Mouse (Mus musculus): ENCODE measurements around the gene Fhl3.
"Not testable (repeated sequence)": the region's sequence is repeated elsewhere in the genome, so short reads cannot be mapped to it uniquely, and the experiment has no call there.

Fhl3 gene

DNA sequence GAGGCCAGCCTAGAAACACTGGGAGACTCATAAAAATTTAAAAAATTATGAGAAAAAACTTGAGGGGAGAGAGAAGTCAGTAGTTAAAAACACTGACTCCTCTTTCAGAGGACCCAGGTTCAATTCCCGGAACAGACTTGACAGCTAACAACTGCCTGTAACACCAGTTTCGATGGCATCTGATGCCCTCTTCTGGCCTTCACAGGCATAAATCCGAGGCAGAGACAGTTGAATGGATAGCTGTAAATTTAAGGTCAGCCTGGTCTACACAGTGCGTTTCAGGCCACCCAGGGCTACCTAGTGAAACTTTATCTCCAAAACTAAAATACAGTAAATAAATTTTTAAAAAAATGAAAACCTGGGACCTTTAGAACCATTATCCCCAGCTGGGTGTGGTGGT, 15.5 kb upstream of the Fhl3 start:
- DNase-seq = no peak

DNA sequence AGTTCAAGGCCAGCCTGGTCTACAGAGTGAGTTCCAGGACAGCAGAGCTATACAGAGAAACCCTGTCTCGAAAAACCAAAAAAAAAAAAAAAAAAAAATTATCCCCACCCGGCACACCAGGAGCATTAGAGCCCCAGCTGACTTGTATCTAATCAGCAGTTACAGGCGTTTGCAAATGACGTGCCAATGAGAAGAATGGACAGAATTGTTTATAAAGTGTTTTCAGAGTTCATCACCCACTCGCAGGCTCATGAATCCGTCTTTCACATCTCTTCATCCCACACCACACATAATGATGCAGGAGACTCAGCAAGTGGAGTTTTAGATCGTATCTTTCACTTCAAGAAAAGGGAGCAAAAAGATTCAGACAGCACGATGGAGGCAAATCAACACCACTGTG, 15.0 kb upstream of the Fhl3 start:
- DNase-seq = no peak

DNA sequence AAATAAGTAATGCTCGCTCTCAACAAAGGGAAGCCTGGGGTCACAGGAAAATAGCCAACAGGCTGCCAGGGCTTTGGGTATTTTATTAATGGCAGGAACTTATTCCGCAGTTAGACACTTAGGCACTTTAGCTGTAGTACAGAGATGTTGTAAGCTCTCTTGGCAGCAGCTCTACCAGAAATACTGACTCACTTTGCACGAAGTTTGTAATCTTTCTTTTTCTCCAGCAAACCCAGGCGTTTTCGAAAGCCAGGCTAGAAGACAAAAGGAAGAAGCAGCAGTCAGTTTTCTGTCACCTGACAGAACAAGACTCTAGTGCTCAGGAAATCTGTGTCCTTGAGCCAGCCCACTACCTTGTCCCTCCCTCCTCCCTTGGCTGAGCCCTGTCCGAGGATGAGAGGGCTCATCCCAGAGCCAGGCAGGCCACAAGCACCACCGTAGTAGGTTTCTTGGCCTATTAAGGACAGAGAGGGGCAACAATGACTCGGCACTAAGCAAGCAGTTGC, 14.6 kb upstream of the Fhl3 start:
- DNase-seq = no peak

DNA sequence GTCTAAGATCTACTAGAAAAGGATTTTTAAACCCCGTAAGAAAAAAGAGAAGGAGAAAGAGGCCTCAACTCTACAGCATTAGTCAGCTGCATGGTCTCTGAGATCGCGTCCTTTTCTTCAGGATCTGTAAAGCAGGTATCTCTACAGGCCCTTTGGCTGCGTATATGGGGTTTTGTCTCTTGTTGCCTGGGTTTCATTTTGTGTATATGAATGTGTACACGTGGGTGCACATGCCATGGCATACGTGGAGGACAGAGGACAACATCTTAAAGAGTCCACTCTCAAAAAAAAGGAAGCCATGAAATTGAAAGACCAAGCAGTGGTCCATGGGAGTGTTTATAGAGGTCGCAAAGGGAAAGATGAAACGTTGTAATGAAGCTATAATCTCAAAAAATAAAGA, 9.0 kb upstream of the Fhl3 start:
- DNase-seq = no peak

DNA sequence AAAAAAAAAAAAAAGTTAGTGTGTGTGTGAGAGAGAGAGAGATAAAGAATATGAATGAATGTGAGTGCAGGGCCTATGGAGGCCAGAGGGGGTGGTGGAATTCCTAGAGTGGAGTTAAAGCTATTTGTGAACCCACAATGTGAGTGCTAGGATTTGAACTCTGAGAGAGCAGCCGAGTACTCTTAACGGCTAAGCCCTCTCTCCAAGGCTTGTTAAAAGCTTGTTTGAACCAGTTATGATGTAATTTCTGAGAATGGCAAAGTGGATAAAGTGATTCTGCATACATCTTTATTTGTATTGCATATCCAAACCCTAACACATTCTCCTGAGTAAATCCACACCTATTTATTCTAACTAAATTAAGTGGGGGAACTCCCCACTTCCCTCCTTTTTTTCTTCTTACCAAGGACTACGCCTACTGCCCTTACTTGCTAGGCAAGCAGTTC, 8.1 kb upstream of the Fhl3 start:
- no peak for DNase-seq

DNA sequence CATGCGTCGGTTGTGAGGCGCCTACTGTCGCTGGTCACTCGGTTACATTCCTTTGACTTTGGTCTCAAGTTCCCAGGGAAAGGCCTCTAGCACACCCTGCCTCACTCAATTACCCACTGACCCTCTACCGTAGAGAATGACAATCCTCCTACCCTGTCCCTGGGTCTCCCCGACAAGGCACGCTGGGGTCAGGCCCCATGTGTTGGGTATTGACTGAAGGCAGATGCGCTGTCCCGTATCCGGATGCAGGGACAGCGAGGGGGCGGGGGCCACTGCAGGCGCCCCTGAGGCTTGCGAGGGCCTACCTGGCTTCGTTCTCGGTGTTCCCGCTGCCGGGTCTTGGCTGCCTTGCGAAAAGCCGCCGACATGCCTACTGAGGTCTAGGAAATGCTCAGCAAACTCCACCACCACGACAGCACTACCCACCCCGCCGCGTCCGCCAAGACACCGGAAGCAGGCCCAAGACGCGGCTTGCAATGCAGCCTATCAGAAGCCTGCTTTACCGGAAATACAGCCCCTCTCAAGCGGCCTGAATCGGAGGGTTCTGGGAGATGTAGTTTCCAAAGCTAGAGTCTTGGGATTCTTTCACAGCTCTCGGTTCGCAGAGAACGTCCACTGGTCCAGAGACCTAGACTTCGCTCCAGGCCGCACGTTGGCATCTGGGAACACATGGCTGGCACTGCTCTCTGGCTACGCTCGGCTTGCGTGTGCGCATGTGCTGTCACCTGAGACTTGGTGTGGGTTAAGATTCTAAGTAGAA, 7.2 kb upstream of the Fhl3 start, which contains the start of gene Utp11:
Gene Utp11, minus strand, starts transcription at position 466 of the 760 bp plus-strand sequence.
- DNase-seq = peak; percentile 80

DNA sequence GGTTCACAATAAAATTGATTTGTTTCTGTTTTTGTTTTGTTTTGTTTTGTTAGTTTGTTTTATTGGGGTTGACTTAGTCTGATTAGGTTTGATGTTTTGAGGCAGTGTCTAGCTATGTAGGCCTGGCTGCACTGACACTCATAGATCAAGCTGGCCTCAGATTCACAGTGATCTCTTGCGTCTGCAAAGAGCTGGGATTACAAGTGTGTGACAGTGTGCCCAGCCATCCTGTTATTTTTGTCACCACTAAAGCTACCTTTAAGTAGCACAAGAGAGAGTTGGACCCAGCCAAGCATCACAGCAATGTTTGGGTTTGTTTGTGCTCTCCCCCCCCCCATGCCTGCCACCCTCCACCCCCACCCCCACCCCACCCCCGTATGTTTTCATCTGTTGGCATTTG, 5.9 kb upstream of the Fhl3 start:
- DNase-seq = no peak

DNA sequence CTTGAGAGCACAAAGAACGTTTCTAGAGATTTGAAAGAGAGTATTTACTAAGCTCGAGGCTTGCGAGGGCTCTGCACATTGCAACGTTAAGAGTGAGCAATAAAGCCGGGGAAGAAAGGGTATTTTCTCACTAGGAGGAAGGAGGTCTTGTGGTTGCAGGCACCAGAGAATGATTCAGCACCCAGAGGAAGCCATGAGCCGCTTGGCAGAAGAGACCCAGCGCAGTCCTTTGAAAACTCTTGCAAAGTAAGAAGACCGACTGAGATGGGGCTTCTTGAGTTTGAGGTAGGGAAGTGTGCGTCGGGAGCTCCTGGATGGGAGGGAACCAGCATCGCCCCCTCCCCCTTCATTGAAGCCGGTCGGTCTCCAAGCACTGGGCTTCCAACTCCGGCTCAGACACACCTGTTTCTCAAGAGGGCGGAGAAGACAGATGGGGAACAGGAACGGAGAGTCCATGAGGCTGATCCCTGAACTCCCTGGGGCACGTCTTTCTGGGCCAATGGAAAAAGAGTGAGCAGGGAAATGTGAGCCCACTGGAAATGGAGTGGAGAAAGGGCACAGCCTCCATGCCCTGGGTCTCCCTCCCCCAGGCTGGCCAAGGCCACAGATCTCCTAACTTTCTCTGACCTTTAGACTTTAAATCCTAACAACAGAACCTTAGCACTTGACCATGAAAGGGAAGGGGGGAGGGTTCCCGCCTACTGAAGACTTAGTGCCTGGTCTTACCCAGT, 4.5 kb upstream of the Fhl3 start:
- no peak for DNase-seq

DNA sequence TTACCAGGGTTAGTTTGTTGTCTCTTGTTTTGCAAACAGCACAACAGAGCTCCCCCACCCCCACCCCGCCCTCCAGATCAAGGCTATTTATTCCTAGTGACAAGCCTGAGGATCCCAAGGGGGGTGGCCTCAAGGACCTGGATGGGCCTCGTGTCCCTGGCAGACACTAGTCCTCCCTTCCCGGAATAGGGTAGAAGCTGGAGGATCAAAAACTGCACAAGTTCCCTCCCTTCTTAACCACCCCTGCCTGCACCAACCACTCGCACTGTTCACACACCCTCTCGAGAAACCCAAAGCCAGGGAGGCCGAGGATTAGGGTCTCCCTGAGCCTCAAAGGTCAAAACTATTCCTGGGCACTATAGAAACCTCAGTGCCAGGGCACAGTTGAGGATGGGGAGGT, 710 bp upstream of the Fhl3 start:
- no peak for DNase-seq

DNA sequence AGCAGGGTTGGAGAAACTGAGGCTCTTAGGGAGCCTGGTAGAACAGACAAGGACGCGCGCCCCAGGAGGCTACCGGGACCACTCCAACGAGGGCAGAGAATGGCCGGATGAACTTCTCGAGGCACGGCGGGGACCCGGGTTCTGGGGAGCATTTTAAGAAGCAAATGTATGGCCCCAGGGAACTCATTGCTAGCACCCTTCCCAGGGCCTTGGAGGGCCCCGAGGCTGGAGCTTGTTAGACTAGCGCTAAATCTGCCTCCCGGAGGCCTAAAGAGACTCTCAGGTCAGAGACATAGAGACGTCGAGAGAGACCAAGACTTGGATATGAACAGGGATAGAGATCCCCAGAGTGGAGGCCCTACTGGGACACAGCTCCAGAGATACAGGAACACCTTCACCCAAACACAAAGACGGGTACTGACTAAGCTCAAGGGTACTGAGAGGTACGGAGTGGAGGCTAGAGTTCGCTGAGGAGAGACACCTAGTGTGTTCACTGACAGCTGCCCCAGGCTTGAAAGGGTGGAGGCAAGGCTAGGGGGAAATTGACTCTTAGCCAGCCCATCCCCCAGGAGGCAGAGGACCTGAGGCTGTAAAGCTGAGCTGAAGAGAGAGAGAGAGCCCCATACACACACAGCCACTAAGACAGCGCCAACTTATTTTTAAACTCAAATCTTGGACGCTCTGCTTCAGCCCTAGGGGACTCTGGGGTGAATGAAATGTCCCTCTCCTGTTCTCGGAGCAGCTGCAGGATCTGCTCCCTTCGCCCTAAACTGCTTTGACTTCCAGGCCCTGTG, 748 bp downstream of the Fhl3 start:
- DNase-seq = no peak

DNA sequence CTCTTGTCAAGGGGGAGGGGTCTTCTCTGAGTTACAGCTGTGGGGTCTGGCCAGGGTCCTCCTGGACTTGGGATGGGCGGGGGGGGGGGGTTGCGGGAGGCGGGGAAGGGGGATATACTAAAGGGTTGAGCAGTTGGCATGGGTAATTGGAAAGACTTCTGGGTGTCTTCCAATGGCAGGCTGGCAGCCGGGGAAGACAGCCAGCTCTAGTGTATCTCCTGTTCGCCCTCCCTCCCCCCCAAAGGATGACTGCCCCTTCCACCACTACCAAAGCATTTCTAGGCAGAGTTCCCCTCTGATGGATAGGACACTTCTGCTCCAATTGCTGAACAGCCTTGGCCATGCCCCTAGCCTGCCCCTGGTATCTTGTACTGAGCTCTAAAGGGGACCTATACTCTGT, 1.4 kb downstream of the Fhl3 start:
- no peak for DNase-seq

DNA sequence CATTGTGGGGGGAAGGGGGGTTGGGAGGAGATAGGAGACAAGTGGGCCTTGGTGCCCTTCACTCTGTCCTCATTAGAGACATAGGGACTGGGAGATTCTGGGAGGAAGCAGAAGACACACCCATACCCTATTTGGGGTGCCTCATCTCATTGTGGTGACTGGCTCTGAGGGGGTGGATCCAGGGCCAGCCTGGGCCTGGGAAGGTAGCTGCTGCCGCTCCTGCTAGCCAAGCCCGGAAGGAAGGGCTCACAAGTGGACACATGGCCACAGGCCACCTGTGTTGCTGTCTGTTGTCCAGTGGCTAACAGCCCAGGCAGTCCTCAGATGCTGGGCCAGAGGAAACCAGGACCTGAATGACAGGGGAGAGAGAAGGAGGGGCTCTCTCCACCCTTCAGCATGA, 2.9 kb downstream of the Fhl3 start:
- no peak for DNase-seq

DNA sequence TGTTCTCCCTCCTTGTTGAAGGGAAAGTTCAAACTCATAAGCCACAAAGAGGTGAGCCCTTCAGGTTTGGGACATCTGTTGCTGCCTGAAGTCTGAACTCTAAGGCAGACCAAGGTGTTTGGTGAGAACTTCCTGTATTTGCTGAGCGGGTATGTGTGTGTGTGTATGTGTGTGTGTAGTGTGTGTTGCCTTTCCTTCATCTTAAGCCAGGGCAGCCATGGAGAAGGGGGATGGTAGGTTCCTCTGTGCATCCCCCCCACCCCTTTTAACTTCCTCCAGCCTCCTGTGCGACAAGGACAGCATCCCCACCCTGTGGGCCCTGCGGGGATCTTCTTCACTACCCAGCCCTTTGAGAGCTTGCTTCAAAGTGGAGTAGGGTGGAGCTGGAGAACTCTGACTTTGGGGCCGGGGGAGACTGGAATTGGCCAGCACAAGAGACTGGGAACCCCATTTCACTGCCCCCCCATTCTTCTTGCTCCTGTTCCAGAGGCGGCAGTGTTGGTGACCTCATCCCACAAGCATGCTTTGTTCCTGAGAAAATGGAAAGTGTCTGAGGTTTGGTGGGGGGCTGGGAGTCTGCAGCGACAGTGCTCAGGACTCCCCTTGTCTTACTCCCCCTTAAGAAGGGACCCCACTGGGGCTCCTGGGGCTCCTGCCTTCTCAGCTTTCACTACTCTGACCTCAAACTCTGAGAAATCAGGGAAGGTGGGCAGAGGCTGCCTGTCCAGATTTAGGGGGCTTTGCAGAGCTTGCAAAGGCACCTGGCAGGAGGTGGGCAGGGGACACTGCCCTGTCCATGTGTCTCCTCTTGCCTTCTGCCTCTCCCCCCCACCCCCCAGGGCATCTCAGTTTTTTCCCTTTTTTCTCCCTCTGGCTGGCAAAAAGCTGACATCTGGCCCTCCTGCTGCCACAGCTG, 3.6 kb downstream of the Fhl3 start:
- DNase-seq = no peak

DNA sequence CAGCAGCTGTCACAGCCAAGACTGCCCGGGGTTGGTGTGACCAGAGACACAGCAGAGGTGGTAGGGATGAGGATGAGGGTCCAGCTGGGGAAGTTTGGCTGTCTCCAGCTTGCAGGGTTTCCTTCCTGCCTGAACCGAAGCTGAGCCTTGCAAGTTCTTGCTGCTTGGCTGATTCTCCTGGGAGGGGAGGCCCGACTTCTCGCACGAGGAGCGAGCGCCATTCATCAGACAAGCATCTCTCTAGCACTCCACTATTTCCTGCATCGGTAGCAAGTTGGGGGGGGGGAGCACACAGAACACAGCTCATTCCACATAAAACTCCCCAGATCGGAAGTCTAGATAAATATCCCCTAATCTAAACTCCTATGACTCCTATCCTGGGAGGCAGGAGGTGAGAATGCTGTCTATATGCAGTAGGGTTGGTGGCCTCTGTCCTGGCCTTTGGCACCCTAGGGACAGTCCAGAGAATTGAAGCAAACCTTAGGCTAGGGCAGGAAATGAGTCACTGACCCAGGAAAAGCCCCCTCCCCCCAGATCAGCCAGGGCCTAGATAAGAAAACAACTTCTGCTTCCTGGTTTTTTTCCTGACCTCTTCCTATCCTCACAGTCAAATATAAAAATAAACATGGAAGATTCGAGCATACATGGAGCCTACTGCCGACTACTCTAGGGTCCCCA, 4.4 kb downstream of the Fhl3 start:
- DNase-seq = no peak

DNA sequence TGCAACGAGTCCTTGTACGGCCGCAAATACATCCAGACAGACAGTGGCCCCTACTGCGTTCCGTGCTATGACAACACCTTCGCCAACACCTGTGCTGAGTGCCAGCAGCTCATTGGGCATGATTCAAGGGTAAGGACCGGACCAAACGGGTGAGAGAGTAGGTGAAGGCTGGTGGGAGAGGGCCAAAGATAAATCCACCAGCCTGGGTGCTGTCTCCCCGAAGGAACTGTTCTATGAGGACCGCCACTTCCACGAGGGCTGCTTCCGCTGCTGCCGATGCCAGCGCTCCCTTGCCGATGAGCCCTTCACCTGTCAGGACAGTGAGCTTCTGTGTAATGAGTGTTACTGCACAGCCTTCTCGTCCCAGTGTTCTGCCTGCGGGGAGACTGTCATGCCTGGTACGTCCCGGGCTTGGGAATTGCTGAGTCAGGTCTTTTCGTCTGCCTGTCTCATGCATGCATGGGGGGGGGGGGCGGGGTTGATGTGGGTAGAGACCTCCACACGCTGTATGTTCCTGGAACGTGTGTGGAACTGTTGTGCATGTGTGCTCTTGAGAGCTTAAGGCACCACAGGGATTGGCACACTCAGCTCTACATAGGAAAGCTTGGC, 5.3 kb downstream of the Fhl3 start:
- DNase-seq = no peak

DNA sequence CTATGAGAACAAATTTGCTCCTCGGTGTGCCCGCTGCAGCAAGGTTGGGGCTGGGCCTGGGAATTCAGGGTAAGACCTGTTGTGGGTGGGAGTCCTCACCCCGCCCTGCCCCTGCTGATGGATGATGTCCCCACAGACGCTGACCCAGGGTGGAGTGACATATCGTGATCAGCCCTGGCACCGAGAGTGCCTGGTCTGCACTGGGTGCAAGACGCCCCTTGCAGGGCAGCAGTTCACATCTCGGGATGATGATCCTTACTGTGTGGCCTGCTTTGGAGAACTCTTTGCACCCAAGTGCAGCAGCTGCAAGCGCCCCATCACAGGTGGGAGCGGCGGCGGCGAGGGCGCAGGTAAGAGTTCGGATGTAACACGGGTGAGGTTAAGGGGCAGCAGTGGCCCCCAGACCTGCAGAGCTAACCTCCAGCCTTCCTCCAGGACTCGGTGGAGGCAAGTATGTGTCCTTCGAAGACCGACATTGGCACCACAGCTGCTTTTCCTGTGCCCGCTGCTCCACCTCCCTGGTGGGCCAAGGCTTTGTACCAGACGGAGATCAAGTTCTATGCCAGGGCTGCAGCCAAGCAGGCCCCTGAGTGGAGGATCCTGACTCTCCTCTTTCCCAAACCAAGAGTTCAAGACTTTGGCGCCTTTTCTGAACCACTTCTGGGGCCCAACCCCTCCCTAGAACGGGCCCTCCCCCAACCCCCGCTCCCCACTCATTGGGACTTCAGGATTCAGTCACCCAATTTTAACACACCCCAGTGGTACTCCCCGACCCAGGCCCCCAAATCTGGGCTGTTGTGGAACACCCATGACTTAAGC, 7.1 kb downstream of the Fhl3 start:
- not testable (repeated sequence) for DNase-seq

DNA sequence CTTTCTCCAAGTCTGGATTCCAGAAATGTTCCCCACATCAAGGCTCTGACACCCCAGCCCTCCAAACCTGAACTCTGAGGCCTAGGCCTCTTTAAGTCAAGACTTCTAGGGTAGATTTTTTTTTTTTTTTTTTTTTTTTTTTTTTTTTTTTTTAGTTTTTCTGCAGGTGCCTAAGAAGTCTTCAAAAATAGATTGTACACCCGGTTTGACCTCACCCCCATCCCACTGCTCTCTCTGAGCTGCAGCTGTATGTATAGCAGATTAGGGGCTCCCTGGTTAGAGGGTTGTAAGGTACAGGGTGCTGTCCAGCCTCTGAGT, 7.7 kb downstream of the Fhl3 start:
- not testable (repeated sequence) for DNase-seq

DNA sequence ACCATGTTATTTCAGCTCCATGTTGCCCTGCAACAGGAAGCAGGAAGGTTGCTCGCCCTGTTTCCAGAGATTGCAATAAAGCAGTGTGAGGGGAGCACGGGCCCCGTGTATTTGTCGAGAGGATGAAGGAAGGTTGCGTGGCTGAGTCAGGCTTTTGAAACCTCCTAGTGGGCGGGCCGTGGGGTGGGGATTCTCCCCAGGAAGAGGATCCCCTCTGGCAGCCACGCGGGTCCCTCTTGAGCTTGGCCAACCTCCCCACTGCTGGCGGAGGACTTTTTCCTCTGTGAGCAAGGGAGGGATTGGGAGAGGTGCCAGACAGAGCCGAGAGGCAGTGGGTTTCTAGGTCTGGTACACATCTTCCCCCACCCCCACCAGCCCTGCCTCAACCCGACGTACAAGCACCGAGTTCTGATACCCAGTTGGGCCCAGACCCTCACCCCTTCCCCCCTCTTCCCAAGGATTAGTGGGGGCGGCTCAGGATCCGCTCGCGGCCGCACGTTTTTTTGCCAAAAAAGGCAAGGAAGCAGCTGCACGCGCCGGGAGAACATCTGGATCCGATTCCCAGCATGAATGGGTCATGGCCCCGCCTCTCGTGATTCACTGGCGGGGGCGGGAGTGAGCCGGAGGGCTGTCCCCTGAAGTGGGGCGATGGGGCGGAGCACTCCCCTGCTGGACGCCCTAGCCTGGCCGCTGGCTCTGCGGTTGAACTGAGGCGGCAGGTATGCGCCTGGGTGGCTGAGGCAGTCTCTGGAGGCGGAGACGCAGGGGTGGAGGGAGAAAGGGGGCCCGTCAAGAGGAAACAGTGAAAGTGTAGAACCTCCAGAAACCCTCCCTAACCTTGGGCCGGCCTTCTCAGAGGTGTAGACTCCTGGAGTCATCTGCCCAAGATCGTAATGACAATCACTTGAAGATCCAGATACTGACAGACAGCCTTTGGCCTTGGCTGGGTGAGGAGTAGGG, 8.3 kb downstream of the Fhl3 start:
- peak; percentile 69 for DNase-seq

DNA sequence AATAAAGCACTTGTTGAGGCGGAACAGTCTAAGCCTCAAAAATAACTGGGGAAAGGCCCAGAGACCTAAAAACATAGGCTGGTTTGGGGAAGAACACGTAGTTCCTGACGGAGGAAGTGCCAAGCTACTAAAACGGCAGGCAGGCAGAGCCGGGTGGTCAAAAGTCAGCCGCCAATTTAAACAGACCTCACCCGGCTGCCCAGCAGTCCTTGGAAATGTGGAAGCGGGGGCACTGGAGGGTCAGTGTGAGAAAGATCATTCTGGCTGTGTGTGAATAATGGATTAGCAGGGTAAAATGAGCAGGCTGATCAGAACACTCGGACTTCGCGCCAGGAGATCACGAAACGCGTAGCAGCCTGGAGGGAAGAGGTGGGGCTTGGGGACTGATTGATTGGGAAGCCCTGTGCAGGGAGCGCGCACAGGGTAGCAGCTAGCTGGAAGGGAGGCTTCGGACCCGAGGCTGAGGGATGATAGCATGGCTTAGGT, 9.5 kb downstream of the Fhl3 start:
- DNase-seq = no peak
